Mouse (Mus musculus): Measurements from ENCODE around the gene Lad1. TPM values are rescaled to one million over a fixed set of nuclear protein-coding genes. Genes with fewer than 3 reads are reported as not detected.

Lad1 gene
- polyA plus RNA-seq, 1 experiment = not detected

- H3K4me1 ChIP-seq (ENCODE audit: control insufficient read depth, insufficient read depth, insufficient read length, low read length) = peaks cover 11% of the 10 kb centered on the region
- H3K4me3 ChIP-seq (ENCODE audit: insufficient read depth, low read depth, low read length) = peak overlapping the region; percentile 38
- H3K27ac ChIP-seq (replicated peaks; ENCODE audit: low read depth, low read length) = no peak overlapping the region
These were observed 24.8 kb upstream of the Lad1 start for GRCm38 (mm10) chr1:135793370-135794215.

- no peak overlapping the region for H3K27ac ChIP-seq (replicated peaks; ENCODE audit: low read depth, low read length)
- H3K4me3 ChIP-seq (ENCODE audit: insufficient read depth, low read depth, low read length) = peak overlapping the region; percentile 38
- peaks cover 11% of the 10 kb centered on the region for H3K4me1 ChIP-seq (ENCODE audit: control insufficient read depth, insufficient read depth, insufficient read length, low read length)
These were observed 23.9 kb upstream of the Lad1 start for GRCm38 (mm10) chr1:135794216-135795134.

GRCm38 (mm10) chr1:135798492-135798891 is 19.9 kb upstream of the Lad1 start:
- H3K27ac ChIP-seq (replicated peaks; ENCODE audit: low read depth, low read length) = no peak overlapping the region
- no peak overlapping the region for H3K4me3 ChIP-seq (ENCODE audit: insufficient read depth, low read depth, low read length)
- peaks cover 10% of the 10 kb centered on the region for H3K4me1 ChIP-seq (ENCODE audit: control insufficient read depth, insufficient read depth, insufficient read length, low read length)

GRCm38 (mm10) chr1:135799109-135799627 is 19.2 kb upstream of the Lad1 start:
- H3K4me3 ChIP-seq (ENCODE audit: insufficient read depth, low read depth, low read length) = no peak overlapping the region

GRCm38 (mm10) chr1:135800192-135800950 is 18.0 kb upstream of the Lad1 start:
- no peaks in the 10 kb centered on the region for H3K4me1 ChIP-seq (ENCODE audit: control insufficient read depth, insufficient read depth, insufficient read length, low read length)
- H3K27ac ChIP-seq (replicated peaks; ENCODE audit: low read depth, low read length) = no peak overlapping the region
- H3K4me3 ChIP-seq (ENCODE audit: insufficient read depth, low read depth, low read length) = no peak overlapping the region

More at GRCm38 (mm10) chr1:135799109-135799627, 19.2 kb upstream of the Lad1 start:
- no peak overlapping the region for H3K27ac ChIP-seq (replicated peaks; ENCODE audit: low read depth, low read length)
- peaks cover 8% of the 10 kb centered on the region for H3K4me1 ChIP-seq (ENCODE audit: control insufficient read depth, insufficient read depth, insufficient read length, low read length)

- Histone ChIP-seq H3K4me1 (ENCODE audit: control insufficient read depth, insufficient read depth, insufficient read length, low read length) (no peaks in the 10 kb centered on the region), H3K4me3 (ENCODE audit: insufficient read depth, low read depth, low read length) (no peak overlapping the region), H3K27ac (replicated peaks; ENCODE audit: low read depth, low read length) (no peak overlapping the region)
These were observed 10.9 kb upstream of the Lad1 start for GRCm38 (mm10) chr1:135807546-135807945.

GRCm38 (mm10) chr1:135810180-135810579 is 8.2 kb upstream of the Lad1 start:
- no peaks in the 10 kb centered on the region for H3K4me1 ChIP-seq (ENCODE audit: control insufficient read depth, insufficient read depth, insufficient read length, low read length)
- no peak overlapping the region for H3K4me3 ChIP-seq (ENCODE audit: insufficient read depth, low read depth, low read length)
- no peak overlapping the region for H3K27ac ChIP-seq (replicated peaks; ENCODE audit: low read depth, low read length)

GRCm38 (mm10) chr1:135811016-135811646 is 7.3 kb upstream of the Lad1 start:
- no peaks in the 10 kb centered on the region for H3K4me1 ChIP-seq (ENCODE audit: control insufficient read depth, insufficient read depth, insufficient read length, low read length)
- no peak overlapping the region for H3K27ac ChIP-seq (replicated peaks; ENCODE audit: low read depth, low read length)
- H3K4me3 ChIP-seq (ENCODE audit: insufficient read depth, low read depth, low read length) = no peak overlapping the region

GRCm38 (mm10) chr1:135812205-135812604 is 6.2 kb upstream of the Lad1 start:
- no peaks in the 10 kb centered on the region for H3K4me1 ChIP-seq (ENCODE audit: control insufficient read depth, insufficient read depth, insufficient read length, low read length)
- no peak overlapping the region for H3K4me3 ChIP-seq (ENCODE audit: insufficient read depth, low read depth, low read length)
- H3K27ac ChIP-seq (replicated peaks; ENCODE audit: low read depth, low read length) = no peak overlapping the region

GRCm38 (mm10) chr1:135812618-135813017 is 5.8 kb upstream of the Lad1 start:
- Histone ChIP-seq H3K4me1 (ENCODE audit: control insufficient read depth, insufficient read depth, insufficient read length, low read length) (no peaks in the 10 kb centered on the region), H3K27ac (replicated peaks; ENCODE audit: low read depth, low read length) (no peak overlapping the region)

GRCm38 (mm10) chr1:135813071-135813470 is 5.3 kb upstream of the Lad1 start:
- H3K27ac ChIP-seq (replicated peaks; ENCODE audit: low read depth, low read length) = no peak overlapping the region
- no peak overlapping the region for H3K4me3 ChIP-seq (ENCODE audit: insufficient read depth, low read depth, low read length)
- H3K4me1 ChIP-seq (ENCODE audit: control insufficient read depth, insufficient read depth, insufficient read length, low read length) = no peaks in the 10 kb centered on the region

More at GRCm38 (mm10) chr1:135812618-135813017, 5.8 kb upstream of the Lad1 start:
- H3K4me3 ChIP-seq (ENCODE audit: insufficient read depth, low read depth, low read length) = no peak overlapping the region

GRCm38 (mm10) chr1:135813687-135814395 is 4.6 kb upstream of the Lad1 start:
- no peak overlapping the region for H3K4me3 ChIP-seq (ENCODE audit: insufficient read depth, low read depth, low read length)
- H3K27ac ChIP-seq (replicated peaks; ENCODE audit: low read depth, low read length) = no peak overlapping the region
- H3K4me1 ChIP-seq (ENCODE audit: control insufficient read depth, insufficient read depth, insufficient read length, low read length) = no peaks in the 10 kb centered on the region

- no peak overlapping the region for H3K4me3 ChIP-seq (ENCODE audit: insufficient read depth, low read depth, low read length)
- no peak overlapping the region for H3K27ac ChIP-seq (replicated peaks; ENCODE audit: low read depth, low read length)
- no peaks in the 10 kb centered on the region for H3K4me1 ChIP-seq (ENCODE audit: control insufficient read depth, insufficient read depth, insufficient read length, low read length)
These were observed 3.9 kb upstream of the Lad1 start for GRCm38 (mm10) chr1:135814531-135814930.

- Histone ChIP-seq H3K4me3 (ENCODE audit: insufficient read depth, low read depth, low read length) (no peak overlapping the region), H3K4me1 (ENCODE audit: control insufficient read depth, insufficient read depth, insufficient read length, low read length) (no peaks in the 10 kb centered on the region), H3K27ac (replicated peaks; ENCODE audit: low read depth, low read length) (no peak overlapping the region)
These were observed 803 bp upstream of the Lad1 start for GRCm38 (mm10) chr1:135817595-135817994.
